Mouse (Mus musculus): ENCODE data around the gene Ndnf. TPM values are rescaled to one million over a fixed set of nuclear protein-coding genes. Genes with fewer than 3 reads are reported as not detected.

Gene Ndnf
- 1 to 10 TPM; 1.4 to 2.5 TPM for total RNA-seq (2021)
- polyA plus RNA-seq (2012; rRNA removed), result 0.23 and 0.44 TPM in 2 replicates
- long read RNA-seq, full-length matches to known transcripts, result 1 of 1 reads
- long read RNA-seq, partial matches to known transcripts, result 0 of 1 reads
- long read RNA-seq, other reads (novel, unspliced or antisense), result 0 of 1 reads

DNA sequence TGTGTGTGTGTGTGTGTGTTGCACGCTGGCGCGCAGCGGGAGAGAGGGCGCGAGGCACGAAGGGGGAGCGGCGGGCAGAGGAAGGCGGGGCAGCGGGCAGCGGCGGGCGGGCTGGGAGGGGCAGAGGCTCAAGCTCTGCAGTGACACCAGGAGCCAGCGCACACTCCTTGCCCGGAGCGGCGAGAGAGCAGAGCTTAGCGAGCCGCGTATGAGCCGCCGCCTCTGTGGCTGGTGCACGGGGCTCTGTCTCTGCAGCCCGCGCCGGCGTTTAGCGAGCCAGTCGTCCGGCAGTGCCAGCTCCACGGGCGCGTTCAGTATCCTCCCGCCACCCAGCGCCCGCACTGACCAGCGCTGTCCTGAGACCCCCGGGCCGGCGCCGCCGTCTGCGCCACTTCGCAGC lies at the start of gene Ndnf:
Gene Ndnf, plus strand, starts transcription at position 140 of the 400 bp plus-strand sequence.
- peak; percentile 89 for DNase-seq

DNA sequence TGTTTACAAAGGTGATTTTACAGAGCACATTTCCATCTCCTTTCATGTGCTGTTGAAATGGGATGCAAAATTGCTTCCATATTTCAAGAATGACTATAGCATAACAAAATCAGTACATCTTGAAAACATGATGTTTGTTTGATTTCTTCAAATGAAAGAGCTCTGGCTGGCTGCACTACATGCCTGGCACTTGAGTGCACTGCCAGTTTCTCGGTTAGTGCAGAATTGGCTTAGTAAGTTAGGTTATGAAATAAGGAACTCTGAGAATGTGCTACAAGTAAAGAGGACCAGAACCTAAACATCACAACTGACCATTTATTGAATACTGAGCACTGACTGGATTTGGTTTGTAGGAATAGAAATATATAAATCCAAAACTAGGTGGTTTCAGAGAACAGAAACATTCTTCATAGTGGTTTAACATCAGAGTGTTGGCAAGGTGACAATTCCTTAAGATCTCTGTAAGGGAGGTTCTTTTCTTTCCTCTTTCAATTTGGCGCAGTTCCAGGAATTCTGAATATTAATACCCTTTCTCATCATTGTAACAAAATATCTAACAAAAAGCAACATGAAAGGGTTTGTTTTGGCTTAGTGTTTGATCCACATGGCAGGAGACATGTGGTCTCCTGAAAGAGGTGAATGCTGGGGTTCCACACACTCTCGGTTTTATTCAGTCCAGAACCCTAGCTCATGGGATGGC lies 48.2 kb upstream of the Ndnf start:
- no peak for DNase-seq

GRCm38 (mm10) chr6:65630578-65630977 lies 40.8 kb upstream of the Ndnf start:
- no peak for DNase-seq

DNA sequence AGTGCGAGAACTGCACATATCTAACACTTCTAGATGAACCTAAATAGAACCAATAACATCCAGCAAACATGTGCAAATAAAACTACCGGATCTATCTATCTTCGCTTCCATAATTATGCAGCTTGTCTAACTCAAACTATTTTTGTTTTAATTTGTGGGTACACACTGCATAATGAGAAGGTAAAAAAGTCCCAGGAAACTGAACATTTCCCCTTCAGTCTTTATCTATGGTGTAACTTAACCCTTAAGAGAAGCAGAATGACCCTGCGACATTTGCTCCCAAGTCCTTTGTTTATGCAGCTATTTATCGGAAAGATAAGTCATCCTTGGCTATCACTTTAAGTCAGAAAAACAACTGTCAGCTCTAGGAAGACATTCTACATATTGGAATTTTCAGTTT lies 39.2 kb upstream of the Ndnf start:
- DNase-seq, result no peak

DNA sequence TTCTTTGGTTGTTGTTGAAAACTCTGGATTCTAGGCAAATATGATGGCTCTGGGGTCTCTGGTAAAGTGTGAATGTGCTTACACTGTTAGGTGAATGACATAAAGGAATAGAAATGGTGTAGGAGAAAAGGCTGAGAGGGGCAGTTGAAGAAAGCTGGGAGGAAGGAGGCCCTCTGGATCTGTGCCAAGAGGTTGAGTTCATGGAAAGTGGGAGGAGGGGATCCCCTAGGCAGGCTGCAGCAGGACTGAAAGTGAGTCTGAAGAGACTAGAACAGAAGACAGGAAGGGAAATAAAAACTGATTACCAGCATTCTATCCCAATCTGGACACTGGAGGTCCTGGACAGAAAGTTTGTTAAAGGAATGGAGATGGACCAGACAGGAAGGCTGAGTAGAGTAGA lies 29.0 kb upstream of the Ndnf start:
- DNase-seq, result no peak

- no peak for DNase-seq
Observed at GRCm38 (mm10) chr6:65644110-65644509, 27.3 kb upstream of the Ndnf start.

DNA sequence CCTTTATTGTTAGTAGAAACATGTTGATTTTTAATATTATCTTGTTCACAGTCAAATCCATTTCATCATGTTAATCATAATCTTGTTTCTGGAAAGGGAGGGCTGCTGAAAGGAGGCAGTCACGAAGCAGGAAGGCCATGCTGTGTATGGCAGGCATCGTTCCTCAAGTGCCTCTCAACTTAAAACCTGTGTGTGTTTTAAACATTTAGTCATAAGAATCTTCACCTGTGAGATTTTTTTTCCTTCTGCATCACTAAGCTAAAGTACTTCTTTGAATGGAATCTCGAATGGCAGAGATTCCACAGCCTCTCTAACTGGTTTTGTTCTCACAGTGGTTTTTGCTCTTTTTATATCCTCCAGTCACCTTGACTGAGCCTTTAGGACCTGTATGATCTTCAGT lies 25.0 kb upstream of the Ndnf start:
- no peak for DNase-seq

GRCm38 (mm10) chr6:65647731-65648130 lies 23.7 kb upstream of the Ndnf start:
- DNase-seq, result no peak

GRCm38 (mm10) chr6:65651376-65651775 lies 20.0 kb upstream of the Ndnf start:
- no peak for DNase-seq

- no peak for DNase-seq
Observed at GRCm38 (mm10) chr6:65661272-65661671, 10.1 kb upstream of the Ndnf start.

DNA sequence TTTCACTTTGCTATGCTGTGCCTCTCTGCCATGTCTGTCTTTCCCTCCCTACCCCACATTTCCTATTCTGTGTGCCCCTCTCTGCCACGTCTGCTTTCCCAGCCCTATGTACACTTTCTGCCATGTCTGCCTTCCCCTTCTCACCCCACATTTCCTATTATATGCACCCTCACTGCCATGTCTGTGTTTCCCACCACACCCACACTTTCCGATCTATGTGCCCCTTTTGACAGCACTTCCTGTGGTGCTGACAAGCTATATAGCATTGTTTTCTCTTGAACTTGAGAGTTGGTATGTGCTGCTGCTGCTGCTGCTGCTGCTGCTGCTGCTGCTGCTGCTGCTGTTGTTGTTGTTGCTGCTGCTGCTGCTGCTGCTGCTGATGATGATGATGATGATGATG lies 9.3 kb upstream of the Ndnf start:
- DNase-seq, result no peak

DNA sequence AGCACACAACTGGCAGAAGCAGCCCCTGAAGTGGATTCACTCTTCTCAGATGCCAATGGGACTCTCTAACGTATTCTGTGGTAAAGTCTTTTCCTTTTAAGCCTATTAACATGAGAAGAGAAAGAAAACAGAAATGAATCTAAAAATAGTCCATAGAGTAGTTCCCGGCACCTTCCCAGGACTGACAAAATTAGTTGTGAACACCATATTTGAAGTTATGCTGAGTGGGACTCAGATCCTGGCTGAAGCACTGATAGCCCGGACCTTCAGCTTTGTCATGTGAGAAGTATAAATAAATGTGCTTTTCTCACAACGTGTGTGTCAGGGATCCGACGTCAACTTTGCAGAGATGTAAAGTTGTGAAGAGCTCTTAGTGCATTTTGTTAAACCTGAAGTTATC lies 7.4 kb upstream of the Ndnf start:
- DNase-seq, result no peak

GRCm38 (mm10) chr6:65666295-65666694 lies 5.1 kb upstream of the Ndnf start:
- DNase-seq, result no peak

GRCm38 (mm10) chr6:65669971-65670370 lies 1.4 kb upstream of the Ndnf start:
- no peak for DNase-seq

- peak; percentile 6 for DNase-seq
Observed at GRCm38 (mm10) chr6:65670981-65671411, 394 bp upstream of the Ndnf start.

DNA sequence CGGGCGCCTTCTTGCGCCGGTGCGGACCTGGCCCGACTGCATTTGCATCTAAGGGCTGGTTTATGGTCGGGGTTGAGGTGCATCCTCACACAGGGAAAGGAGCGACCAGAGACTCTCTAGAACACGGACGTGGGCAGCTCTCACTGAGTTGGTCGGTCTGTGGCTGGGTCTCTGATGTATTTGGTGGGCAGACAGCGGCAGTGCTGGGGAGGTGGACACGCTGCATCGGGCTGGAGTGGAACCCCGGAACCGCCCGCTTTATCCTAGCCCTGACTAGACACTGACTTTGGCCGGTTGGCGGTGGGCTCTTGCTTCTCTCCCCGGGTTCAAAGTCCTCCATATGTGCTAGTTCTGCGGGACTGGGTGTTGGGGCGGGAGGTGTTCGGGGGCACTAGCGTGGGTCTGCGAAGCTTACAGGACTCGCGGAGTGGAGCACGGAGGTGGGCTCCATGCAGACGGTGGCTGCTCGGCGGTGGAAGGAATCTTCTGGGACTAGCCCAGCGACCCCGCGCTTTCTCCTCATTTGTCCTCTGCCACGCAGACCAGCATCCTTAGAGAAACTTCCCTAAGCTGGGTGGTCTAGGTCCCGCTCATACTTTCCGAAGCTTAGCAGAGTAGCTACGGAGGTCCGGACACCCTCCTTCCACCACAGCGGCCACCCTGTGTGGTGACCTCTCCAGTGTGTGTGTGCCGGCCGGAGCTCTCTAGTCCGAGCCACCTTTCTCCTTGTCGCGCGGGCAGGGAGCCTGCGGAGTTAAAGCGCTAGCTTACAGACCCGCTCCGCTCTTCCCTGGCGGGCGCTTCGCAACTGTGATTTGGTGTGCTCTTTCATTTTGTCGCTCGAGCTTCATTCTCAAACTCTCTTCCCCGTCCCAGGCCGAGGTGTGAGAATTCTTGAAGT lies 991 bp downstream of the Ndnf start:
- peak; percentile 60 for DNase-seq

DNA sequence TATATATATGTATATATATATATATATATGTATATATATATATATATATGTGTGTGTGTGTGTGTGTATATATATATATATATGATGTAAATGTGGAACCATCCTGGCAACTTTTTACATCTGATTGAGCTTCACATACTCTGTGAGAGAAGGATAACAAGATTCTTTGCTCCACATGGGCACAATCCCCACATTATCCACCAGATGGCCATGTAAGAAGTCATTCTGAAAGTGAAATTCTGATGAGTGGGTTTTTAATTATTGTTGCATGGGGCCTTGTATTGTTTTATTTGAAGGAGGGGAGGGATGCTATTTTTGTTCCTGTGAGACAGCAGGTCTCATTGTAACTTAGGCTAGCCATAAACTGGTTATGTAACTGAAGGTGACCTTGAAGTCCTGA lies 22.5 kb downstream of the Ndnf start:
- no peak for DNase-seq

GRCm38 (mm10) chr6:65720676-65721075 lies 49.3 kb downstream of the Ndnf start:
- no peak for DNase-seq

GRCm38 (mm10) chr6:65725677-65726076 lies 54.3 kb downstream of the Ndnf start:
- no peak for DNase-seq

DNA sequence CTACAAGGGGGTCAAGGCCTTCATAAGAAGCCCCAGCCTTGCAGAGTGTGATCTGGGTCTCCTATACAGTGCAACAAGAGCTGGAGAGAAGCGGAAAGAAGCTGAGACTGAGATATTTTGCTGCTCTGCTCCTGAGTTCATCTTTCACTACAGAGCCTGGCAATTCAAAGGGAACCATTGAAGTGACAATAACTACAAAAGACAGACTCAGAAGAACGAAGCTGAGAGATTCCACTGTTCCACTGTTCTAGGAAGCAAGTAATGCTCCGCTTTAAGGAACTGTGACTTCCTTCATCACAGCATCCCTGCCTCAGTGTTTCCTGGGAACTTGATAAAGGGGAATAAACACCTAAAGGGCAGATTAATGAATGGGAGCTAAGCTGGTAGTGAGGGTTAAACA lies 56.9 kb downstream of the Ndnf start:
- no peak for DNase-seq

GRCm38 (mm10) chr6:65739442-65739841 lies 68.1 kb downstream of the Ndnf start:
- peak; percentile 52 for DNase-seq

DNA sequence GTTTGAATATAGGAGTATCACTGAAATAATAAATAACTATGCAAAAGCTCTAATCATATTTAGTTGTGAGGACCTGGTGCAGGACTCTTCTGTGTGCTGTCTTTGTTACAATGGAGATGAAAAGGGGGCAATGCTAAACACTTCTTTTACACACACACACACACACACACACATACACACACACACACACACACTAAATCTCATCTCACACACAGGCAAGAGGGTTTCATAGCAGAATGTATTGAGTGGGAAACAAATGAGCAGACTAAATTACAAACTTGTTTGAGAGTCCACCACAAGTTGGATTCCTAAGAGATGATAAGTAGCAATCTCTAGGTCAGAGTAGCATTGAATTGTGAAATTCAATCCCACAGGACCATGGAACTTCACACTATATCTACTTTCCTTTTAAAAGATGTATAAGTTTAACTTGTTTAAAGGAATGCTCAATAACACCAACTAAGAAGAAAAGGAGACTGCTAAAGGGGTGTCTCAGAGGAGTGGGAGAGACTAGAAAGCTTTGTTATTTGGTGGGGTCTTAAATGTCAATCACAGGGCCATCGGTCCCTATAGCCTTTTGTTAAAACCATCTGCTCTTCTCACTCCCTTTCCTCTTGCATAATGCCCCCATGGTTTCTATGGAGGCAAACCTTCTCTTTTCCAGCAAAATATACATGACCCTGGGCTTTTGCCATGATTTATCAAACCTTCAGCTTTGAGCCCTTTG lies 71.9 kb downstream of the Ndnf start:
- DNase-seq, result no peak

- DNase-seq, result no peak
Observed at GRCm38 (mm10) chr6:65743871-65744202, 72.4 kb downstream of the Ndnf start.
